Mouse (Mus musculus) stomach, embryonic 16.5 days (tissue): Measurements from ENCODE around the gene Mdga1. TPM values are rescaled to one million over a fixed set of nuclear protein-coding genes. Genes with fewer than 3 reads are reported as not detected.

Experiments used
- ATAC-seq: fragments of 200-750 bp; cut with Nextera tagmentation; 2 replicates; pipeline ENCODE4 v1.8.0; 2017; ENCODE audit warnings: moderate number of reproducible peaks, moderate TSS enrichment; ENCODE audit not compliant: insufficient read depth, low FRiP score
- H3K27ac ChIP-seq: fragments of 300-500 bp; sonication (generic); 2 replicates; pipeline ENCODE4 v1.5.1; 2014; ENCODE audit warnings: low read length
- H3K27me3 ChIP-seq: fragments of 300-500 bp; sonication (generic); 2 replicates; pipeline ENCODE4 v1.6.1; 2014; ENCODE audit warnings: low read length, control low read depth, mixed read lengths; ENCODE audit not compliant: control insufficient read depth, insufficient read depth
- H3K36me3 ChIP-seq: fragments of 300-500 bp; sonication (generic); 2 replicates; pipeline ENCODE4 v1.6.1; 2014; ENCODE audit warnings: low read length; ENCODE audit not compliant: control insufficient read depth, insufficient read depth
- H3K4me1 ChIP-seq: fragments of 300-500 bp; sonication (generic); 2 replicates; pipeline ENCODE4 v1.6.1; 2014; ENCODE audit warnings: low read length, control low read depth, mixed read lengths; ENCODE audit not compliant: control insufficient read depth, insufficient read depth
- H3K4me2 ChIP-seq: fragments of 300-500 bp; sonication (generic); 2 replicates; pipeline ENCODE4 v1.6.1; 2014; ENCODE audit warnings: low read depth, low read length, mixed read lengths
- H3K4me3 ChIP-seq: fragments of 300-500 bp; sonication (generic); replicated peaks from 2 replicates; pipeline ENCODE4 v1.5.1; 2014; ENCODE audit warnings: mild to moderate bottlenecking, low read length
- H3K9ac ChIP-seq: fragments of 300-500 bp; sonication (generic); 2 replicates; pipeline ENCODE4 v1.6.1; 2014; ENCODE audit warnings: low read length
- H3K9me3 ChIP-seq: fragments of 300-500 bp; sonication (generic); replicated peaks from 2 replicates; pipeline ENCODE4 v1.6.1; 2016; ENCODE audit warnings: low read length, control low read depth; ENCODE audit not compliant: control insufficient read depth
- WGBS: fragments of 180-500 bp; shearing (Covaris S2); extraction: QIAGEN DNeasy Blood & Tissue Kit; methylation state at CpG from one replicate; pipeline ENCODE4 v1.1.7; 2014; 5-methylcytosine and 5-hydroxymethylcytosine counted together
- polyA plus RNA-seq: library from polyadenylated mRNA; unstranded; fragments of >200 nt; fragmentation: Nextera tagmentation; extraction: Ambion mirVana; gene quantifications from 2 replicates; pipeline ENCODE4 v1.2.1, GENCODE M21; 2015

The Mdga1 gene
- polyA plus RNA-seq, 1 experiment from 2014 or later: 2.9 TPM

DNA sequence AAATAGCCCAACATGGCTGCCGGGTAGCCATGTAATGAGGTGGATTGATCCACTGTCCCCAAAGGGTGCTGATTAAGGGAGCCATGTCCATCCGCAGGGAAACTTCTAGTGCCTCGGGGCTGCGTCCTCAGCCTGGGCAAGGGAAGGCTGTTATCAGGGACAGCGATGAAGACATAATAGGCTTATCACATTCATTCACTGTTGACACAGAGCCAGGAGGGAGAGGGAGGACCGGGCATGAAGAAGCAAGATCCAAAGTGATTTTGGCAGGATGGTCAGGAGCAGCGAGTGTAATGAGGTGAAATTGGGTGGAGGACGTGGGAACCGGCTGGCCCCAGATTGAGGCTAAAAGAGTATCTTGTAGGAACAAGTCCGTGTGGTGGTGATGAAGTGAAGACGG is 25.5 kb downstream of the Mdga1 start:
- Histone ChIP-seq H3K9ac (no peak overlapping the region), H3K4me2 (no peak overlapping the region), H3K36me3 (no peaks in the 10 kb centered on the region), H3K4me1 (no peaks in the 10 kb centered on the region), H3K27me3 (no peaks in the 10 kb centered on the region), H3K4me3 (no peak overlapping the region), H3K27ac (no peak overlapping the region), H3K9me3 (no peaks in the 10 kb centered on the region)
- ATAC-seq: no peak
- WGBS: 65% methylated on average over 11 of the region's 11 CpGs

DNA sequence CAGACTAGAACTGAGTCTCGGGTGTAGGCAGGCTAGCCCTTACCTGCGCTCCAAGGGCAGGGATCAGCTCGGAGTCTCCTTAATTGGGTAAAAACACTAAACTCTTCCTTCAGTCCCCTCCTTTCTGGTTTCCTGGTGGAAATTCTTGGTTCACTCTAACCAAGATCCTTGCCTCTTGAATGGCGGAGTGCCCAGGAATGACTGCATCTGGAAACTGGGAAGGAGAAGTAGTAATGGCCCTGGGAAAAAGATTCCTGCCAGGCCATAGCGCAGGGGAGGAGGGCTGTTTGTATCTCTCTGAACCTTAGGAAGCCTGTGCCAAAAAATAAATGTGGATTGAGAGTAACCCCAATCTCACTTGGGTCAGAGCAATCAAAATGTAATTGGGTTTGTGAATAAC is 30.9 kb downstream of the Mdga1 start:
- no peaks in the 10 kb centered on the region for H3K9me3 ChIP-seq
- no peaks in the 10 kb centered on the region for H3K4me1 ChIP-seq
- no peak for ATAC-seq
- H3K36me3 ChIP-seq: no peaks in the 10 kb centered on the region
- WGBS: 87% methylated on average over 5 of the region's 5 CpGs
- no peaks in the 10 kb centered on the region for H3K27me3 ChIP-seq
- H3K4me3 ChIP-seq: no peak overlapping the region
- no peak overlapping the region for H3K9ac ChIP-seq
- no peak overlapping the region for H3K4me2 ChIP-seq
- H3K27ac ChIP-seq: no peak overlapping the region

DNA sequence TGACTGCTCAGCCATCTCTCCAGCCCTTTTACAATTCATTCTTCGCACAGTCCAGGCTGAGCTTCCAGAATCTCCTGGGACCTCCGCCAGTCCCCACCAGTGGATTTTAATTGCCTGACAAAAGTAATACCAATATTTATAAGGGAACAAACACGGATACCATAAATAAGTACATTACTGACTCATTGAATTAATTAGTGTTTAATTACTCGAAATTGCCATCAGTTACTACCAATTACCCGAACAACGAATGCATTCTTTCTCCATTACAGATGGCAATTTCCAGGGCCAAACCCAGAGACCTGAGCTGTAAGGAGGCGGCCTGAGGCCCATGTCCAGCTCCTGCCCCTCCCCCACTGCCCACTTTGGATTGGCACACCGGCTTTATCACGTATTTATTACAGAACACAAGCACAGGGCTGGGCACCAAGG is 32.5 kb downstream of the Mdga1 start:
- Histone ChIP-seq H3K36me3 (no peaks in the 10 kb centered on the region), H3K9ac (no peak overlapping the region), H3K4me1 (no peaks in the 10 kb centered on the region), H3K27ac (no peak overlapping the region), H3K4me2 (no peak overlapping the region), H3K27me3 (no peaks in the 10 kb centered on the region), H3K9me3 (no peaks in the 10 kb centered on the region), H3K4me3 (no peak overlapping the region)
- 86% methylated on average over 9 of the region's 9 CpGs for WGBS
- ATAC-seq: no peak

DNA sequence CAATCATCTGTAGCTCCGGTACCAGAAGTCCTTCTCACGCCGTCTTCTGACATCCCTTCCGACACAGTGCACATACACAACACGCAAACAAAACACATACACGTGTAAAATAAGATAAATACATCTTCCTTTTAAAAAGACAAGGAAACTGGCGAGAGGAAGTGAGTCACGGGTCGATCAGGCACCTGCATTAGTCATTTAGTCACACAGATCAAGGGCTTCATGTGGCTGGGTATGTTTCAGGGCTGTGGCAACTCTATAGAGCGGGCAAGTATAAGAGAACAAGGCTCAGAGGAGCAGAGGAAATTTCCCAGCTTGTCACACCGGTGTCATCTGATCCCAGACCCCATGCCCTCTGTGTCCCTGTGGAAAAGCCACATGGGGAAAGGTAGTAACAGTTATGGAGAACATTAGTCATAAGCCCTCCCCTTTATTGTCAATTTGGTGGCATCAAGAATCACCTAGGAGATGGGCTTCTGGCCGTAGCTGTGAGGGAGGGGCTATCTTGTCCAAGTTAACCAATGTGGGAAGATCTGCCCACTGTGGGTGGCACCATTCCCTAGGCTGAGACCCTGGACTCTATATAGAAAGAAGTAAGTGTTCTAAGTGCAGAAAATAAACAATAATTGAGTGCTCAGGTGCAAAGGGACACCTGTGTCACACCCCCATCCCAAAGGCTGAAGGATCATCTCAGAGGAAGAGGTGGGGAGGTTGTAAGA is 35.6 kb downstream of the Mdga1 start:
- WGBS: 82% methylated on average over 12 of the region's 12 CpGs
- H3K9ac ChIP-seq: no peak overlapping the region

DNA sequence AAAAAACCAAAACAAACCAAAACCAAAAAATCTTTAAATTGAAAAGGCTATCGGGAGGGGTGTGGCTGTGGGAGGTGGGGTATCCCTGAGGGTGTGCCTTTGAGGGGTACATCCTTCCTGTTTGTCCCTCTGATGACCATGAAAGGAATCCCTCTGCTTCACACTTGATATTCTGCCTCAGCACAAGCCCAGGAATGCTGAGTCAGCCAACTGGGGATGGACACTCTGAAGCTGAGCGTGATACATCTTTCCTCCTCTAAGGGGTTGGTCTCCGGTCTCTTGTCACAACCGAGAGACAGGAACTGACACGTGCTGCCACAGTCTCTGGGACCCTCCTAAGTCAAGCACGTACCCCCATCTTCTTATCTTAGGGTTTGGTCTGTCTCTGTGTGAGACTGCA is 37.1 kb downstream of the Mdga1 start:
- Histone ChIP-seq H3K27ac (no peak overlapping the region), H3K4me2 (no peak overlapping the region), H3K9ac (no peak overlapping the region), H3K9me3 (no peaks in the 10 kb centered on the region), H3K4me3 (no peak overlapping the region), H3K4me1 (peaks cover 6% of the 10 kb centered on the region; the same call in 1 of the 2 replicates), H3K27me3 (no peaks in the 10 kb centered on the region), H3K36me3 (no peaks in the 10 kb centered on the region)
- WGBS: 75% methylated on average over 6 of the region's 6 CpGs
- no peak for ATAC-seq

More for the DNA sequence above, 35.6 kb downstream of the Mdga1 start:
- Histone ChIP-seq H3K36me3 (no peaks in the 10 kb centered on the region), H3K9me3 (no peaks in the 10 kb centered on the region), H3K27me3 (no peaks in the 10 kb centered on the region), H3K4me1 (peaks cover 2% of the 10 kb centered on the region; the same call in 1 of the 2 replicates), H3K4me3 (no peak overlapping the region), H3K27ac (no peak overlapping the region), H3K4me2 (no peak overlapping the region)
- no peak for ATAC-seq

DNA sequence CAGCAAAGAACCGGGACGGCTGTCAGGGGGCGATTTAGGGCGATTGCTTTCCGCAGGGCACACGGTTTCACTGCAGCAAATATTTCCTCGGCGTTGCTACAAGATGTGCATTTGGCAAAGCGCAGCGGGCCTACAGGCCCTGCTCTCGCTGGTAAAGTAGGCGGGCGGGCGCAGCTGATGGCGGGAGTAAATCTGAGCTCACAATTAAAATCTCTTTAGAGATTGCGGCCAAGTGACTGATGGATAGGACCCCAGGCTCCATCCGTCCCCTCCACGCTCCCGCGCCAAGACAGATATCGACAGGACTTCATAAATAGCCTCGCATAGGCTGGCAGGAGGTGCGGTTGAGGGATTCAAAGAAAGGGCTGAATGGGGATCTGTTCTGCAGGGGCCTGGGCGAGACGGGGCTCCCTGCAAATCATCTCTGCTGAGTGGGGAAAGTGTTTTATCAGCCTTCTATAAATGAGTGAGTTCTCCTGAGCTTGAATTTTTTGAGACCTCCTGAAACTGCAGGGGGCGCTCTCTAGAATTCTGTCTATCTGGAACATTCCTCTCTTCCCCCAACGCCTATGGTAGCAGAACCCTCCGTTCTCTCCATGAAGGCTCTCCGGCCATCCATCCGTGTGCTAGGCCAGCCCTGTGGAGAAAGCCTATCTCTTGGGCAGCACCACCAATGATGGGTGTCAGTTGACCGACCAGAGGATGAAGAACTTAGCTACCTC is 38.5 kb downstream of the Mdga1 start:
- H3K4me3 ChIP-seq: no peak overlapping the region
- no peak overlapping the region for H3K4me2 ChIP-seq
- peaks cover 6% of the 10 kb centered on the region; the same call in 1 of the 2 replicates for H3K4me1 ChIP-seq
- no peak for ATAC-seq
- H3K9ac ChIP-seq: no peak overlapping the region
- H3K27me3 ChIP-seq: no peaks in the 10 kb centered on the region
- no peaks in the 10 kb centered on the region for H3K36me3 ChIP-seq
- no peak overlapping the region for H3K27ac ChIP-seq
- H3K9me3 ChIP-seq: no peaks in the 10 kb centered on the region
- 86% methylated on average over 31 of the region's 31 CpGs for WGBS

DNA sequence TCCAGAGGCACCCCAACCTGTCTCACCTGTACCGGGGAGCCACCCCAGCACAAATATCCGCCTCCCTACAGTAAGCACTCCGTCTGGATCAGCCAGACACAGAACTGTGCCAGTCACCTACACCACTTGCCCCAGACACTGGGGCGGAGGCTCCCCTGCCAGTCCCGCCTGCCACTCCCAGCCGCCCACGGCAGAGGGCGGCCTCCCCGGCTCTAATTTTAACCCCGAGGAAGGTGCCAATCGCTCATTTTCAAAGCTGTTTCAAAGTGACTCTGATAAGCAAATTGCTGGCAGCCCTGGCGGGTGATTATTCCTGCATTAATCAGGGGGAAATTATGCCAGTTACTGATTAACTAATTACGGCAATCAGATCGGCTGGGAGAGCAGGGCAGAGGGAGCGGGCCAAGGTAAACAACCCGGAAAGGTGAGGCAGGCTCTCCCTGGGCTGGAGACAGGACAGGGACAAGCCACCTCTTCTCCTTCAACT is 41.1 kb downstream of the Mdga1 start:
- ATAC-seq: peak; percentile 88
- H3K9ac ChIP-seq: no peak overlapping the region
- H3K27me3 ChIP-seq: no peaks in the 10 kb centered on the region
- H3K4me2 ChIP-seq: peak overlapping the region; percentile 31
- peak overlapping the region; percentile 57 for H3K27ac ChIP-seq
- WGBS: 28% methylated on average over 16 of the region's 16 CpGs
- H3K4me1 ChIP-seq: peaks cover 6% of the 10 kb centered on the region; the same call in 1 of the 2 replicates
- no peaks in the 10 kb centered on the region for H3K9me3 ChIP-seq
- no peaks in the 10 kb centered on the region for H3K36me3 ChIP-seq
- H3K4me3 ChIP-seq: no peak overlapping the region

DNA sequence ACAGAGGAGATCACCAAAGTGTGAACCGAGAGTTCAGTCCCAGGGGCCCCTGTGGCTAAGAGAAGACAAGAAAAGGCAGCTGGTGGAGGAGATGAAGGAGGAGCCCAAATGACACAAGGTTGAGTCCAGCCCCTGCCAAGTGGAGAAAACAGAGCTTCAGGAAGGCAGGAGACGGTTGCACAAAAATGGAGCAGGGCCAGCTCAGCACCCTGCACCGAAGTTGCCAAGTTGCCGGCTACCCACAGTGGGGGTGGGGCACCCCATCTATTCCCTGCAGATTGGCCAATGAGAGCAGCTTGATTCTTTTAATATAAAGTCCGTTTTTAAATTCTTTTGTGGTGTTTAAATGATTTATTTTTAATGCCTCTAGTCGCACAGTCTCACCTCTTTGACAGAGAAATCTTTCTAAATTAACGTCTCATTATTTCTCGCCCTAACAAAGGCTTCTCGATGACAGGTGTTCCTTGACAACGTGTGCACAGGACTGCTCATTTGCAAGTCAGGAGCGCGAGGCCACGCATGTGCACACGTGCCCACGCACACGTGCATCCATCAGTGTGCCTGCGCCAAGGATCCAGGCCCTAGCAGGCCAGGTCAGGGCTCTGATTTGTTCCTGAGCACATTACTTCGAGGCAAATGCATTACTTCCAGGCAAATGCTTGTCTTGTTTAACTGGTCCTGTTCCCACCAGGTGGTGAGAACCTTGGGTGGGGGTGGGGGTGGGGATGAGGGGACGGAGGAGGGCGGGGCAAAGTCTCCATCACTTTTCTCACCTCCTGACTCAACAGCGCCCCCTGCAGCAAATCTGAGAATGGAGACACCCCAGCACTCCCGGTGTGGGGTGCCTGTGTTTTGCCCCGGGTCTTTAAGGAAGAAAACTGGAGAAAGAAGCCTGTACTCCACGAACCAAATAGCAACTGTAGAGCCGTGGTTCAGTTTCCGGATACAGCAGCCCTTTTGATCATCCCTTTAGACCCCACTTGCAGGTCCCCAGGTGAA is 44.0 kb downstream of the Mdga1 start:
- 64% methylated on average over 26 of the region's 26 CpGs for WGBS
- no peaks in the 10 kb centered on the region for H3K27me3 ChIP-seq
- H3K9ac ChIP-seq: no peak overlapping the region
- ATAC-seq: no peak
- H3K4me1 ChIP-seq: peaks cover 6% of the 10 kb centered on the region; the same call in 1 of the 2 replicates
- H3K9me3 ChIP-seq: no peaks in the 10 kb centered on the region
- H3K36me3 ChIP-seq: no peaks in the 10 kb centered on the region
- H3K4me2 ChIP-seq: no peak overlapping the region
- H3K4me3 ChIP-seq: no peak overlapping the region
- H3K27ac ChIP-seq: no peak overlapping the region
